Mouse (Mus musculus) E14TG2a.4 (cell line): Measurements from ENCODE around the gene Rptor.

ENCODE experiments used
- CTCF ChIP-seq: conservative IDR thresholded peaks from 2 replicates; pipeline ENCODE4 v1.5.1; 2014; ENCODE audit warnings: low read length
- NANOG ChIP-seq: IDR thresholded peaks from 2 replicates; pipeline ENCODE4 v1.6.1; 2014; ENCODE audit warnings: borderline replicate concordance, low read length, mixed read lengths

GRCm38 (mm10) chr11:119918521-119918920 is 315.8 kb downstream of the Rptor start:
- no peak for TF ChIP-seq CTCF
- no peak for TF ChIP-seq NANOG
